Mouse (Mus musculus) embryonic facial prominence, embryonic 15.5 days (tissue): ENCODE measurements around the gene Prr32. TPM values are rescaled to one million over a fixed set of nuclear protein-coding genes. Genes with fewer than 3 reads are reported as not detected.

Source experiments
- ATAC-seq: fragments of 200-750 bp; cut with Nextera tagmentation; 2 replicates; pipeline ENCODE4 v1.8.0; 2017; ENCODE audit warnings: low read depth, moderate TSS enrichment; ENCODE audit not compliant: insufficient number of reproducible peaks, low FRiP score, low TSS enrichment
- H3K27ac ChIP-seq: fragments of 300-500 bp; sonication (generic); replicated peaks from 2 replicates; pipeline ENCODE4 v1.5.1; 2015; ENCODE audit warnings: mild to moderate bottlenecking, inconsistent platforms
- H3K27me3 ChIP-seq: fragments of 300-500 bp; sonication (generic); 2 replicates; pipeline ENCODE4 v1.6.1; 2015; ENCODE audit warnings: inconsistent platforms
- H3K36me3 ChIP-seq: fragments of 300-500 bp; sonication (generic); 2 replicates; pipeline ENCODE4 v1.6.1; 2015; ENCODE audit warnings: mild to moderate bottlenecking, inconsistent platforms
- H3K4me1 ChIP-seq: fragments of 300-500 bp; sonication (generic); 2 replicates; pipeline ENCODE4 v1.6.1; 2015; ENCODE audit warnings: inconsistent platforms
- H3K4me2 ChIP-seq: fragments of 300-500 bp; sonication (generic); replicated peaks from 2 replicates; pipeline ENCODE4 v1.6.1; 2015; ENCODE audit warnings: mild to moderate bottlenecking, inconsistent platforms
- H3K4me3 ChIP-seq: fragments of 300-500 bp; sonication (generic); replicated peaks from 2 replicates; pipeline ENCODE4 v1.5.1; 2015; ENCODE audit warnings: mild to moderate bottlenecking, inconsistent platforms
- H3K9ac ChIP-seq: fragments of 300-500 bp; sonication (generic); 2 replicates; pipeline ENCODE4 v1.6.1; 2015; ENCODE audit warnings: inconsistent platforms
- H3K9me3 ChIP-seq: fragments of 300-500 bp; sonication (generic); replicated peaks from 2 replicates; pipeline ENCODE4 v1.6.1; 2016; ENCODE audit warnings: inconsistent platforms
- WGBS: fragments of 180-500 bp; shearing (Covaris S2); methylation state at CpG from one replicate; pipeline ENCODE4 v1.1.7; 2015; 5-methylcytosine and 5-hydroxymethylcytosine counted together
- polyA plus RNA-seq: library from polyadenylated mRNA; unstranded; fragments of >200 nt; fragmentation: Nextera tagmentation; extraction: Ambion mirVana; gene quantifications from 2 replicates; pipeline ENCODE4 v1.2.1, GENCODE M21; 2015

Prr32 gene
- polyA plus RNA-seq, result 14.4 and 21.9 TPM in 2 replicates

DNA sequence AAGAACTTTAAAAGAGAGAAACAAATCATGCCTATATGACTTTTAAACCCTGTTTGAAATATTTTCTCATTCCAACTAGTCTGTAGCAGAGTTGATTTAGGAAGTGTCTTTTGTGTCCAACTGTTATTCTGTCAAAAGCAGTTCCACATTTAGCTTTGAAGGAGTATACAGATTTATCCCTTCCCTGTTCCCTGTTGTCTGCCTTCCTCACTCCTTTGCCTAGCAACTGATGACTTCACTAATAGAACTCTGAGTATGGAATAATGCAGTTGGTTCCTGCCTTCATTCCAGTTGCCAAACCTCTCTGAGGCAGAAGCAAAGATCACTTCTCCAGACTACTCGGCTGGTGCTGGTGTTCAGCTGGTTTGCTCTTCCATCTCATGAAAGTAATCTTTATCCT lies at the start of gene Prr32:
Prr32 (plus strand) TSS at position 301 of the 400 bp plus-strand sequence.
- ATAC-seq, result no peak
- Histone ChIP-seq H3K9me3 (no peaks in the 10 kb centered on the region), H3K36me3 (no peaks in the 10 kb centered on the region), H3K4me2 (no peak within 1 kb of the TSS), H3K27me3 (no peaks in the 10 kb centered on the region), H3K4me3 (no peak within 1 kb of the TSS), H3K27ac (no peak within 1 kb of the TSS), H3K4me1 (no peaks in the 10 kb centered on the region), H3K9ac (no peak within 1 kb of the TSS)
- 50% methylated on average over 1 of the region's 1 CpGs for WGBS
